Mouse (Mus musculus): ENCODE measurements around the gene Mmrn1. TPM values are rescaled to one million over a fixed set of nuclear protein-coding genes. Genes with fewer than 3 reads are reported as not detected.
"Not testable (repeated sequence)": the region's sequence is repeated elsewhere in the genome, so short reads cannot be mapped to it uniquely, and the experiment has no call there.

Mmrn1 gene
- 0.86 and 2.5 TPM in 2 replicates for polyA plus RNA-seq (2012; rRNA removed)

- WGBS, result 94% methylated on average over 20 of the region's 20 CpGs
- not testable (repeated sequence) for H3K36me3 ChIP-seq (ENCODE audit: control insufficient read depth, insufficient read depth, low read length); H3K27ac ChIP-seq (ENCODE audit: insufficient read depth, low read depth, low read length); H3K4me1 ChIP-seq (ENCODE audit: control insufficient read depth, insufficient read depth, insufficient read length, low read length); H3K4me3 ChIP-seq (ENCODE audit: low read depth, low read length); H3K27me3 ChIP-seq (ENCODE audit: control insufficient read depth, insufficient read depth, low read length)
These were observed at the start of gene Mmrn1 for GRCm38 (mm10) chr6:60924676-60925075. Mmrn1 (plus strand) TSS chr6:60924976.

GRCm38 (mm10) chr6:60880362-60880761, 44.4 kb upstream of the Mmrn1 start:
- Histone ChIP-seq H3K27me3 (ENCODE audit: control insufficient read depth, insufficient read depth, low read length) (no peaks in the 10 kb centered on the region), H3K36me3 (ENCODE audit: control insufficient read depth, insufficient read depth, low read length) (no peaks in the 10 kb centered on the region), H3K4me1 (ENCODE audit: control insufficient read depth, insufficient read depth, insufficient read length, low read length) (no peaks in the 10 kb centered on the region), H3K4me3 (ENCODE audit: low read depth, low read length) (no peak overlapping the region), H3K27ac (ENCODE audit: insufficient read depth, low read depth, low read length) (no peak overlapping the region)
- TF ChIP-seq CTCF (IDR thresholded peaks at IDR 0.05; ENCODE audit: extremely low read depth, insufficient read length, insufficient replicate concordance, low read depth, low read length), result no peak
- no peak for TF ChIP-seq POLR2A (IDR thresholded peaks at IDR 0.05; ENCODE audit: low read depth, low read length)
- WGBS, result 82% methylated on average over 7 of the region's 7 CpGs

- no peak for TF ChIP-seq CTCF (IDR thresholded peaks at IDR 0.05; ENCODE audit: extremely low read depth, insufficient read length, insufficient replicate concordance, low read depth, low read length)
- no peak for TF ChIP-seq POLR2A (IDR thresholded peaks at IDR 0.05; ENCODE audit: low read depth, low read length)
- no peaks in the 10 kb centered on the region for H3K4me1 ChIP-seq (ENCODE audit: control insufficient read depth, insufficient read depth, insufficient read length, low read length)
- WGBS, result 57% methylated on average over 2 of the region's 2 CpGs
- H3K27me3 ChIP-seq (ENCODE audit: control insufficient read depth, insufficient read depth, low read length), result no peaks in the 10 kb centered on the region
- H3K36me3 ChIP-seq (ENCODE audit: control insufficient read depth, insufficient read depth, low read length), result no peaks in the 10 kb centered on the region
- H3K4me3 ChIP-seq (ENCODE audit: low read depth, low read length), result no peak overlapping the region
- no peak overlapping the region for H3K27ac ChIP-seq (ENCODE audit: insufficient read depth, low read depth, low read length)
These were observed 43.2 kb upstream of the Mmrn1 start for GRCm38 (mm10) chr6:60881534-60881933.

GRCm38 (mm10) chr6:60907272-60907671, 17.5 kb upstream of the Mmrn1 start:
- TF ChIP-seq POLR2A (IDR thresholded peaks at IDR 0.05; ENCODE audit: low read depth, low read length) (no peak), CTCF (IDR thresholded peaks at IDR 0.05; ENCODE audit: extremely low read depth, insufficient read length, insufficient replicate concordance, low read depth, low read length) (no peak)
- Histone ChIP-seq H3K4me3 (ENCODE audit: low read depth, low read length) (no peak overlapping the region), H3K27me3 (ENCODE audit: control insufficient read depth, insufficient read depth, low read length) (no peaks in the 10 kb centered on the region), H3K36me3 (ENCODE audit: control insufficient read depth, insufficient read depth, low read length) (no peaks in the 10 kb centered on the region), H3K4me1 (ENCODE audit: control insufficient read depth, insufficient read depth, insufficient read length, low read length) (no peaks in the 10 kb centered on the region), H3K27ac (ENCODE audit: insufficient read depth, low read depth, low read length) (no peak overlapping the region)
- WGBS, result 86% methylated on average over 2 of the region's 2 CpGs

- no peak overlapping the region for H3K27ac ChIP-seq (ENCODE audit: insufficient read depth, low read depth, low read length)
- TF ChIP-seq POLR2A (IDR thresholded peaks at IDR 0.05; ENCODE audit: low read depth, low read length) (no peak), CTCF (IDR thresholded peaks at IDR 0.05; ENCODE audit: extremely low read depth, insufficient read length, insufficient replicate concordance, low read depth, low read length) (no peak)
- H3K36me3 ChIP-seq (ENCODE audit: control insufficient read depth, insufficient read depth, low read length), result no peaks in the 10 kb centered on the region
- H3K27me3 ChIP-seq (ENCODE audit: control insufficient read depth, insufficient read depth, low read length), result no peaks in the 10 kb centered on the region
- H3K4me3 ChIP-seq (ENCODE audit: low read depth, low read length), result no peak overlapping the region
- H3K4me1 ChIP-seq (ENCODE audit: control insufficient read depth, insufficient read depth, insufficient read length, low read length), result no peaks in the 10 kb centered on the region
These were observed 6.6 kb downstream of the Mmrn1 start for GRCm38 (mm10) chr6:60931364-60931763.

GRCm38 (mm10) chr6:60934835-60935234, 10.1 kb downstream of the Mmrn1 start:
- Histone ChIP-seq H3K27ac (ENCODE audit: insufficient read depth, low read depth, low read length) (no peak overlapping the region), H3K4me3 (ENCODE audit: low read depth, low read length) (no peak overlapping the region), H3K27me3 (ENCODE audit: control insufficient read depth, insufficient read depth, low read length) (no peaks in the 10 kb centered on the region), H3K4me1 (ENCODE audit: control insufficient read depth, insufficient read depth, insufficient read length, low read length) (no peaks in the 10 kb centered on the region), H3K36me3 (ENCODE audit: control insufficient read depth, insufficient read depth, low read length) (no peaks in the 10 kb centered on the region)
- TF ChIP-seq POLR2A (IDR thresholded peaks at IDR 0.05; ENCODE audit: low read depth, low read length) (no peak), CTCF (IDR thresholded peaks at IDR 0.05; ENCODE audit: extremely low read depth, insufficient read length, insufficient replicate concordance, low read depth, low read length) (no peak)
- WGBS, result 57% methylated on average over 4 of the region's 4 CpGs

GRCm38 (mm10) chr6:60935448-60936130, 10.8 kb downstream of the Mmrn1 start:
- Histone ChIP-seq H3K4me3 (ENCODE audit: low read depth, low read length) (no peak overlapping the region), H3K27me3 (ENCODE audit: control insufficient read depth, insufficient read depth, low read length) (no peaks in the 10 kb centered on the region), H3K36me3 (ENCODE audit: control insufficient read depth, insufficient read depth, low read length) (no peaks in the 10 kb centered on the region), H3K27ac (ENCODE audit: insufficient read depth, low read depth, low read length) (no peak overlapping the region), H3K4me1 (ENCODE audit: control insufficient read depth, insufficient read depth, insufficient read length, low read length) (no peaks in the 10 kb centered on the region)
- 60% methylated on average over 4 of the region's 4 CpGs for whole genome bisulfite sequencing
- TF ChIP-seq CTCF (IDR thresholded peaks at IDR 0.05; ENCODE audit: extremely low read depth, insufficient read length, insufficient replicate concordance, low read depth, low read length), result no peak
- no peak for TF ChIP-seq POLR2A (IDR thresholded peaks at IDR 0.05; ENCODE audit: low read depth, low read length)
